Mouse (Mus musculus): ENCODE measurements at regions not wholly inside any gene's neighbourhood (a gene's known extent, or its start where the extent isn't known, plus 50 kb on each side); places are given as distances from the start of the nearest gene placed in this dataset.

DNA sequence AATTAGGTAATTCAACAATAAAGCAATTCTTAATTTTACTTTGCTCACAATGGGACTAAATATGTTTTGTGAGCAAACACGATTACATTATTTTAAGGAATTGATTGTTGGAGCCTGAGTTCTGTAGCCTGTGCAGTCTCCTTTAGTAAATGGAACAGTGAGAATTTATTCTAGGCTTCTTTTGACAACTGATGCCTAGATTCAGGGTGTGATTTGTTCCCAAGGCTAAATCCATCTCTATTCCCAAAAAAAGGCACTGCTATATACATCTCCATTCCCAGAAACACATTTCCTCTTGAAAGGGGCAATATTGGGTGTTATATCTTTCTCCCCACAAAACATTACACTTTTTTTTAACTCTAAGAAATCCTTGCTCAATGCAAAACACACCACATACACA is 599.4 kb upstream of the Cdh8 start:
- H3K27ac ChIP-seq (ENCODE audit: control insufficient read depth, insufficient read depth, low read depth, low read length), result no peak overlapping the region
- H3K4me1 ChIP-seq (ENCODE audit: control insufficient read depth, insufficient read depth, low read length), result no peaks in the 10 kb centered on the region
- TF ChIP-seq POLR2A (IDR thresholded peaks at IDR 0.05; ENCODE audit: control insufficient read depth, low read depth, low read length) (no peak), CTCF (IDR thresholded peaks at IDR 0.05; ENCODE audit: control insufficient read depth, insufficient read depth, insufficient replicate concordance, low read depth, low read length) (no peak)
- no peaks in the 10 kb centered on the region for H3K27me3 ChIP-seq (ENCODE audit: control insufficient read depth, insufficient read depth, low read length)
- no peaks in the 10 kb centered on the region for H3K36me3 ChIP-seq (ENCODE audit: control insufficient read depth, insufficient read depth, low read length)
- no peak overlapping the region for H3K4me3 ChIP-seq (ENCODE audit: control insufficient read depth, low read depth, low read length)

DNA sequence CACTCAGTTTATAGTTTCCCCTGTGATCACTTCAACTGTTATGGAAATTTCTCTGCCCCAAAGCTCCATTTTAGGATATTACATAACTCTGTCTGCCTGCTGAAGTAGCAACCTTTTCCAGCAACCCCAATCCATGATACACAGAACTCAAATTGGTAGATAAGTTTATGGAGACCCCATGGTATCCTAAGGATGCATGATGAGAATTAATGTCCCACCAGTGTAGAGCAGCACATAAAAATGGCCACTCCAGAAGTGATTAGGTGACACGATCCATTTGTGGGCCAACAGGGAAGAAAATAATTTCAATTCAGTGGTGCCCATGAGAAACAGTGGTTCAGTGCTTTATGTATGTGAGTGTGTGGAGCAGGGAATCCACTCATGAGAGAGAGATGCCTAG is 583.3 kb upstream of the Cdh8 start:
- no peak overlapping the region for H3K4me3 ChIP-seq (ENCODE audit: control insufficient read depth, low read depth, low read length)
- H3K4me1 ChIP-seq (ENCODE audit: control insufficient read depth, insufficient read depth, low read length), result no peaks in the 10 kb centered on the region
- H3K27me3 ChIP-seq (ENCODE audit: control insufficient read depth, insufficient read depth, low read length), result no peaks in the 10 kb centered on the region

DNA sequence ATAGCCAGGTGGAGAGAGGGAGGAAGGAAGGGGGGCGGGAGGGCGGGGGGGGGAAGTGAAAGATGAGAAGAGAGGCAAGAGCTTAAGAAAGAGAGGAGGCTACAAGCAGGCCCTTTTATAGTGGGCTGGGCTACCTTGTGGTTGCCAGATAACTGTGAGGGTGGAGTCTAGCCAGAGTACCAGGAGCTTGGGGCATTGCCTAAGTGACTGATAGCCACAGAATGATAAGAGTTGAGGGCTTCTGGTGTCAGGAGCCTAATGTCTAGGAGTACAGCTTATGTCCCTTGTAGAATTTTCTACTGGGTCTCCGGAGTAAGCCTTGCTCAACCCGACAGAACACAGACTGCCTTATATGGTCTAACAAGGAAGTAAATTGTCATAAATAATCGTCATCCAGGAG is 567.4 kb upstream of the Cdh8 start:
- Histone ChIP-seq H3K27ac (ENCODE audit: control insufficient read depth, insufficient read depth, low read depth, low read length) (no peak overlapping the region), H3K4me1 (ENCODE audit: control insufficient read depth, insufficient read depth, low read length) (no peaks in the 10 kb centered on the region), H3K4me3 (ENCODE audit: control insufficient read depth, low read depth, low read length) (no peak overlapping the region), H3K27me3 (ENCODE audit: control insufficient read depth, insufficient read depth, low read length) (no peaks in the 10 kb centered on the region), H3K36me3 (ENCODE audit: control insufficient read depth, insufficient read depth, low read length) (no peaks in the 10 kb centered on the region)
- no peak for TF ChIP-seq POLR2A (IDR thresholded peaks at IDR 0.05; ENCODE audit: control insufficient read depth, low read depth, low read length)
- no peak for TF ChIP-seq CTCF (IDR thresholded peaks at IDR 0.05; ENCODE audit: control insufficient read depth, insufficient read depth, insufficient replicate concordance, low read depth, low read length)

More for the DNA sequence above, 583.3 kb upstream of the Cdh8 start:
- Histone ChIP-seq H3K27ac (ENCODE audit: control insufficient read depth, insufficient read depth, low read depth, low read length) (no peak overlapping the region), H3K36me3 (ENCODE audit: control insufficient read depth, insufficient read depth, low read length) (no peaks in the 10 kb centered on the region)
- TF ChIP-seq CTCF (IDR thresholded peaks at IDR 0.05; ENCODE audit: control insufficient read depth, insufficient read depth, insufficient replicate concordance, low read depth, low read length) (no peak), POLR2A (IDR thresholded peaks at IDR 0.05; ENCODE audit: control insufficient read depth, low read depth, low read length) (no peak)

DNA sequence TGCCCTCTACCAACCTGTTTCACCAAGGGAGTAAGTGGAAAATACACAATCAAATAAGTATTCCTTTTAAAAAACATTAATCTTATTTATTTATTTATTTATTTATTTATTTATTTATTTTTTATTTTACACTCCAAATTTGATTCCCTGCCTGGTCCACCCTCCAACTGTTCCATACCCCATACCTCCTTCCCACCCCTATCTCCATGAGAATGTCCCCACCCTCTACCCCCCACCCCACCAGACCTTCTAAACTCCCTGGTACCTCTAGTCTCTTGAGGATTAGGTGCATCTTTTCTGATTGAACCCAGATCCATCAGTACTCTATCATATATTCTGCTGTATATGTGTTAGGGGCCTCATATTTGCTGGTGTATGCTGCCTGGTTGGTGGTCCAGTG is 538.4 kb upstream of the Cdh8 start:
- no peaks in the 10 kb centered on the region for H3K27me3 ChIP-seq (ENCODE audit: control insufficient read depth, insufficient read depth, low read length)
- no peak overlapping the region for H3K27ac ChIP-seq (ENCODE audit: control insufficient read depth, insufficient read depth, low read depth, low read length)
- no peak overlapping the region for H3K4me3 ChIP-seq (ENCODE audit: control insufficient read depth, low read depth, low read length)
- TF ChIP-seq POLR2A (IDR thresholded peaks at IDR 0.05; ENCODE audit: control insufficient read depth, low read depth, low read length), result no peak
- no peak for TF ChIP-seq CTCF (IDR thresholded peaks at IDR 0.05; ENCODE audit: control insufficient read depth, insufficient read depth, insufficient replicate concordance, low read depth, low read length)
- no peaks in the 10 kb centered on the region for H3K4me1 ChIP-seq (ENCODE audit: control insufficient read depth, insufficient read depth, low read length)
- no peaks in the 10 kb centered on the region for H3K36me3 ChIP-seq (ENCODE audit: control insufficient read depth, insufficient read depth, low read length)

DNA sequence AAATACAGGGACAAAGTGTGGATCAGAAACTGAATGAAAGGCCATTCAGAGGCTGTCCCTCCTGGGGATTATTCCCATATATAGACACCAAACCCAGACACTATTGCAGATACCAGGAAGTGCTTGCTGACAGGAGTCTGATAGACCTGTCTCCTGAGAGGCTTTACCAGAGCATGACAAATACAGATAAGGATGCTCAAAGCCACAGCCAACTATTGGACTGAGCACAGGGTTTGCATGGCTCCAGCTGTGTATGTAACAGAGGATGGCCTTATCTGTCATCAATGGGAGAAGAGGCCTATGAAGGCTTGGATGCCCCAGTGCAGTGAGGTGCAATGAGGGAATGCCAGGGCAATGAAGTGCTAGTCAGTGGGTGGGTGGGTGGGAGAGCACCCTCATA is 537.6 kb upstream of the Cdh8 start:
- Histone ChIP-seq H3K36me3 (ENCODE audit: control insufficient read depth, insufficient read depth, low read length) (no peaks in the 10 kb centered on the region), H3K4me1 (ENCODE audit: control insufficient read depth, insufficient read depth, low read length) (no peaks in the 10 kb centered on the region), H3K27ac (ENCODE audit: control insufficient read depth, insufficient read depth, low read depth, low read length) (no peak overlapping the region), H3K27me3 (ENCODE audit: control insufficient read depth, insufficient read depth, low read length) (no peaks in the 10 kb centered on the region), H3K4me3 (ENCODE audit: control insufficient read depth, low read depth, low read length) (no peak overlapping the region)
- no peak for TF ChIP-seq POLR2A (IDR thresholded peaks at IDR 0.05; ENCODE audit: control insufficient read depth, low read depth, low read length)
- TF ChIP-seq CTCF (IDR thresholded peaks at IDR 0.05; ENCODE audit: control insufficient read depth, insufficient read depth, insufficient replicate concordance, low read depth, low read length), result no peak

DNA sequence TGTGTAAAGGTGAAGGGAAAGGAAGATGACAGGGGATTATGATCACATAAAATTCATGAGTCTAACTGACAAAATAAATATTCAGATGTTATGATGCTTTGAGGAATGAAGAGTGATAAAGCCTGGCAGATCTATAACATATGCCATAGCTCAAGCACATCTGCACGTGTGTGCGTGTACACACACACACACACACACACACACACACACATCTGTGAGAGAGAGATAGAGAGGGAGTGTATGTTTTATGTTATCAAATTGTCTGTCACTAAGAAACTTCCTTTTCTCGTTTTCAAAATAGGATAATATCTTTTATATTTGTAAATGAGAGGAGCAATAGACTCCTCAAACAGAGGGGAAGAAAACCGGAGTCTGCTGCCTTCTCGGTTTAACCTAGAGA is 516.9 kb upstream of the Cdh8 start:
- no peaks in the 10 kb centered on the region for H3K4me1 ChIP-seq (ENCODE audit: control insufficient read depth, insufficient read depth, low read length)
- H3K27ac ChIP-seq (ENCODE audit: control insufficient read depth, insufficient read depth, low read depth, low read length), result no peak overlapping the region
- H3K36me3 ChIP-seq (ENCODE audit: control insufficient read depth, insufficient read depth, low read length), result no peaks in the 10 kb centered on the region
- H3K4me3 ChIP-seq (ENCODE audit: control insufficient read depth, low read depth, low read length), result no peak overlapping the region
- no peaks in the 10 kb centered on the region for H3K27me3 ChIP-seq (ENCODE audit: control insufficient read depth, insufficient read depth, low read length)
- TF ChIP-seq POLR2A (IDR thresholded peaks at IDR 0.05; ENCODE audit: control insufficient read depth, low read depth, low read length) (no peak), CTCF (IDR thresholded peaks at IDR 0.05; ENCODE audit: control insufficient read depth, insufficient read depth, insufficient replicate concordance, low read depth, low read length) (no peak)

All from testis, adult 2 months (tissue).